Mouse (Mus musculus): ENCODE data around the gene Bpifb9b. TPM values are rescaled to one million over a fixed set of nuclear protein-coding genes. Genes with fewer than 3 reads are reported as not detected.
A peak's percentile ranks its signal among the peaks of the same experiment; 100 is the strongest.
"Not testable (repeated sequence)": the region's sequence is repeated elsewhere in the genome, so short reads cannot be mapped to it uniquely, and the experiment has no call there.

The Bpifb9b gene
- polyA plus RNA-seq, 1 experiment from 2014 or later: not detected

GRCm38 (mm10) chr2:154339356-154339755 is 32.3 kb downstream of the Bpifb9b start:
- Histone ChIP-seq H3K36me3 (replicated peaks) (peaks cover 8% of the 10 kb centered on the region; the same call in 1 of the 2 replicates), H3K9ac (no peak overlapping the region), H3K4me3 (no peak overlapping the region), H3K27me3 (replicated peaks) (no peaks in the 10 kb centered on the region), H3K9me3 (no peaks in the 10 kb centered on the region), H3K27ac (no peak overlapping the region), H3K4me1 (no peaks in the 10 kb centered on the region), H3K4me2 (no peak overlapping the region)
- ATAC-seq (replicated peaks): no peak
- WGBS: 76% methylated on average over 2 of the region's 2 CpGs

GRCm38 (mm10) chr2:154348152-154348551 is 41.1 kb downstream of the Bpifb9b start:
- Histone ChIP-seq H3K9ac (no peak overlapping the region), H3K4me3 (no peak overlapping the region), H3K27me3 (replicated peaks) (no peaks in the 10 kb centered on the region), H3K36me3 (replicated peaks) (peaks cover 16% of the 10 kb centered on the region; the same call in 1 of the 2 replicates), H3K9me3 (no peaks in the 10 kb centered on the region), H3K4me2 (no peak overlapping the region), H3K27ac (no peak overlapping the region), H3K4me1 (no peaks in the 10 kb centered on the region)
- WGBS: 91% methylated on average over 3 of the region's 3 CpGs
- no peak for ATAC-seq (replicated peaks)

DNA sequence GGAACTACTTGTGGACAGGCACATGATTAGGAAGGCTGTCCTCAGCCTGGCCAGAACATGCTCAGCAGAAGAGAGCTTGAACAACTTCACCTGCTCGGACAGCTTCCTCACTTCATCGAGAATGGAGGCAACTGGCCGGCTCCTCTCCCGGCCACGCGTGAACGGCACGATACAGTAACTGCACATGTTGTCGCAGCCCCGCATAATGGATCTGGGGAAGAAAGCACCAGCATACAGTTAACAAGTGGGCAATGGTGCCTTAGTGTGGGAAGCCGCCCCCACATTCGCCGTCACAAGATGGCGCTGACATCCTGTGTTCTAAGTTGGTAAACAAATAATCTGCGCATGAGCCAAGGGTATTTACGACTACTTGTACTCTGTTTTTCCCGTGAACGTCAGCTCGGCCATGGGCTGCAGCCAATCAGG is 47.0 kb downstream of the Bpifb9b start:
- Histone ChIP-seq H3K4me2 (peak overlapping the region; percentile 39), H3K4me3 (peak overlapping the region; percentile 31)
- H3K9ac ChIP-seq; H3K9me3 ChIP-seq; H3K27me3 ChIP-seq (replicated peaks); H3K4me1 ChIP-seq; H3K36me3 ChIP-seq (replicated peaks); H3K27ac ChIP-seq: not testable (repeated sequence)
- 78% methylated on average over 15 of the region's 19 CpGs for WGBS
- ATAC-seq (replicated peaks): 0 out of 2 replicates have a peak, but pooled peaks have one; percentile 30

GRCm38 (mm10) chr2:154367510-154367909 is 60.5 kb downstream of the Bpifb9b start:
- no peak overlapping the region for H3K4me2 ChIP-seq
- no peak for ATAC-seq (replicated peaks)
- no peaks in the 10 kb centered on the region for H3K9me3 ChIP-seq
- H3K4me3 ChIP-seq: no peak overlapping the region
- no peaks in the 10 kb centered on the region for H3K27me3 ChIP-seq (replicated peaks)
- H3K36me3 ChIP-seq (replicated peaks): peaks cover 19% of the 10 kb centered on the region
- peaks cover 5% of the 10 kb centered on the region for H3K4me1 ChIP-seq
- H3K27ac ChIP-seq: no peak overlapping the region
- 93% methylated on average over 1 of the region's 1 CpGs for WGBS
- no peak overlapping the region for H3K9ac ChIP-seq

Other genes starting within 250 kb of the Bpifb9b start
- gene Bpifa3, start 176.9 kb upstream of the Bpifb9b start, polyA plus RNA-seq (2015; fragmentation: Nextera tagmentation; extraction: Ambion mirVana): not detected in 2 replicates
- gene Bpifa1, start 164.3 kb upstream of the Bpifb9b start, polyA plus RNA-seq (2015; fragmentation: Nextera tagmentation; extraction: Ambion mirVana): not detected in 2 replicates
- gene Bpifa5, start 144.6 kb upstream of the Bpifb9b start, polyA plus RNA-seq (2015; fragmentation: Nextera tagmentation; extraction: Ambion mirVana): not detected in 2 replicates
- gene Bpifb1, start 116.4 kb upstream of the Bpifb9b start, polyA plus RNA-seq (2015; fragmentation: Nextera tagmentation; extraction: Ambion mirVana): 0.50 and 0.66 TPM in 2 replicates
- gene Bpifb5, start 83.5 kb upstream of the Bpifb9b start, polyA plus RNA-seq (2015; fragmentation: Nextera tagmentation; extraction: Ambion mirVana): 0.13 and 0.41 TPM in 2 replicates
- not detected in 2 replicates for gene Bpifb9a, start 49.4 kb upstream of the Bpifb9b start, polyA plus RNA-seq (2015; fragmentation: Nextera tagmentation; extraction: Ambion mirVana)
- 14.0 and 16.5 TPM in 2 replicates for gene Cdk5rap1, start 65.8 kb downstream of the Bpifb9b start, polyA plus RNA-seq (2015; fragmentation: Nextera tagmentation; extraction: Ambion mirVana)
- gene Snta1, start 100.9 kb downstream of the Bpifb9b start, polyA plus RNA-seq (2015; fragmentation: Nextera tagmentation; extraction: Ambion mirVana): 10.2 and 13.2 TPM in 2 replicates
- 55.8 and 59.3 TPM in 2 replicates for gene Cbfa2t2, start 129.3 kb downstream of the Bpifb9b start, polyA plus RNA-seq (2015; fragmentation: Nextera tagmentation; extraction: Ambion mirVana)
- gene 1700003F12Rik, start 239.9 kb downstream of the Bpifb9b start, polyA plus RNA-seq (2015; fragmentation: Nextera tagmentation; extraction: Ambion mirVana): 1.8 and 2.1 TPM in 2 replicates
- gene Actl10, start 244.5 kb downstream of the Bpifb9b start, polyA plus RNA-seq (2015; fragmentation: Nextera tagmentation; extraction: Ambion mirVana): 0.36 and 0.60 TPM in 2 replicates